Mouse (Mus musculus) olfactory bulb, adult 2 months (tissue): ENCODE results near the gene Anks1b.

Experiments used
- CTCF ChIP-seq: fragments of 200-500 bp; IDR thresholded peaks from 2 replicates; pipeline ENCODE4 v1.5.1; 2012; ENCODE audit warnings: low read depth, mild to moderate bottlenecking, low read length, moderate library complexity; ENCODE audit not compliant: insufficient read depth
- POLR2A ChIP-seq: fragments of 200-500 bp; IDR thresholded peaks from 2 replicates; pipeline ENCODE4 v1.6.1; 2012; ENCODE audit warnings: mild to moderate bottlenecking, low read depth, low read length, moderate library complexity; ENCODE audit not compliant: insufficient read depth

- no peak for TF ChIP-seq POLR2A
- TF ChIP-seq CTCF: no peak
These were observed 41.0 kb upstream of the Anks1b start for GRCm38 (mm10) chr10:89832334-89832733.
